Mouse (Mus musculus) ES-Bruce4 (cell line): ENCODE results near the gene Slc28a3.
A peak's percentile ranks its signal among the peaks of the same experiment; 100 is the strongest.

Experiments used
- CTCF ChIP-seq: IDR thresholded peaks from one replicate; pipeline ENCODE4 v1.8.1; 2011; ENCODE audit warnings: low read depth, low read length
- EP300 ChIP-seq: IDR thresholded peaks from 2 replicates; pipeline ENCODE4 v1.6.1; 2011; ENCODE audit warnings: low read depth, low read length; ENCODE audit not compliant: insufficient read depth

DNA sequence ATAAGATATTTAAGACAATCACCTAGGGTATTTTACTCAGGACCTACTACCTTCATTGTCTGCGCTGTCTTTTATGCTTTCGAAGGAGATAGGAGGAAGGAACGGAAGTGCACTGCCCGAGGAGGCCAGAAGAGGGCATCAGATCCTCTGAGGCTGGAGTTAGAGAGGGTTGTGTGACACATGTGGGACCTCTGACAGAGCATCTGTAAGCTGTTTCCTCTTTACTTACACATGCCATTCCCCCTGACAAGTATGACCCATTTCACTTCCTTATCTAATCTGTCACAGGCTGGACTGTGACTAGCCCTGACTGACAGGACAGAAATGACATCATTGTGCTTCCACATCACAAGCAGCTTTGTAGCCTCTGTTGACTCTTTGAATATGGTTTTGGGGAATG is 94.4 kb downstream of the Slc28a3 start:
- TF ChIP-seq CTCF, result peak; percentile 47
- no peak for TF ChIP-seq EP300
